Mouse (Mus musculus): ENCODE measurements at regions not wholly inside any gene's neighbourhood (a gene's known extent, or its start where the extent isn't known, plus 50 kb on each side); places are given as distances from the start of the nearest gene placed in this dataset.

DNA sequence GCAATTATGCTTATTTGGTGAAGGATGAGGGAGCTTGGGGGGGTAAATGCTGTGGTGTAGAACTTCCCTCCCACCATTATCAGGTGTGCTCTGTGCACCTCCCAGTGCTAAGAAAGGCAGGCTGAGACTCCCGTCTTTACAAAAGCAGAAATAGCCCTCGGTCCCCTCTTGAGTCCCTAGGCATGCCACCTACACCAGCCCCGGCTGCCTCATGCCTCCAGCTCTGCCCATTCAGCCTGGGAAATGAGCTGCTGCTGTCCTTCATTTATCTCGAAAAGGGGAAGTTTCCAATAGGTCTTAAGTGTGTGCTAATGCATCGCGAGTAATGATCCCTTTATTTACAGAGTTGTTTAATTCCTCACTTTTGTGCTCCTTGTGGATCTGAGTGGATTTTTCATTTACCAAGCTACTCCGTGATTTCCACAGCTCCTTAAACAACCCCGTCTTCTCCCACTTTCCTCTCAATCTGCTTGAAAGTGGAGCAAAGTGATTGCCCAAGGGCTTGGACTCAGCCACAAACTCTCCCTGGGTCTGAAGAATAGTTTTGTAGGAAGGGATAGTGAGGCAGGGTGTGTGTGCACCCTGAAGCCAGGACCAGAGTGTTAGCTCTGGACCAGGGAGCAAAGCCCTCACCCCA lies 162.1 kb downstream of the Snx10 start:
- TF ChIP-seq CTCF (IDR thresholded peaks at IDR 0.05; ENCODE audit: control insufficient read depth, insufficient read depth, low read length) (no peak), POLR2A (IDR thresholded peaks at IDR 0.05; ENCODE audit: borderline replicate concordance, control insufficient read depth, low read depth, low read length) (no peak)

Data from bone marrow, adult 2 months (tissue).